Comparison of ENCODE assay signal across 22 mouse cellular contexts in the genomic region with DNA sequence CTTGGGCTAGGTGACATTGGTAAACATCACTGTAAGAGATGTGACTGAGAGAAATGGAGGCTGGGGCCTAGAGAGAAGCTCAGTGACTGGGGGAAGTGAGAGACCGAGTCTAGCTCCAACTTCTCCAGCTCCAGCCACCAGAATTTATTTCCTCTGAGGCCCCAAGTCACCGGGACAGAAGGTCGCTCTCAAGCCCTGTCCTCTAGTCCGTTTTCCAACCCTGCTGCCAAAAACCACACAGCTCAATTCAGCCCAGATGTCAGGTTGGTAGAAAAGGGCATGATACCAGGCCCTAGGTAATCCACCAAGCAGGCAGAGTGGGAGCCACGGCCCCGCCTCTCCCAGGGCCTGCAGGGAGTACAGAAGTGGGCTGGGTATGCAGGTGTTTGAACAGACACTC. TPM values are rescaled to one million over a fixed set of nuclear protein-coding genes. Genes with fewer than 3 reads are reported as not detected.
A peak's percentile ranks its signal among the peaks of the same experiment; 100 is the strongest.
DNase-seq lines count a peak whose midpoint lies in the region; ATAC-seq and TF ChIP-seq lines count a peak whose summit lies in the region.
"Had no signal": no experiment of that assay in that cellular context is flagged by ENCODE, and none has a peak within 500 bp of the region (broad histone marks: within the 10 kb centered on the region; RNA-seq: fewer than 3 reads in every experiment).

No protein-coding gene starts in this region.

- H3K4me3 ChIP-seq in hindbrain, embryonic 13.5 days = no peak overlapping the region
- no peak overlapping the region for H3K4me3 ChIP-seq in hindbrain, embryonic 14.5 days (replicated peaks; ENCODE audit: low read length)
- no peak overlapping the region for H3K4me3 ChIP-seq in liver, embryonic 13.5 days (replicated peaks)
- no peak overlapping the region for H3K4me3 ChIP-seq in liver, postnatal 0 days (ENCODE audit: low read depth, low read length)
- H3K4me3 ChIP-seq: embryonic facial prominence, embryonic 13.5 days; erythroblast, embryonic 14.5 days; forebrain, embryonic 12.5 days; heart, embryonic 15.5 days; hindbrain, embryonic 12.5 days; layer of hippocampus, adult 2 months; limb, embryonic 12.5 days; midbrain, embryonic 12.5 days; neural tube, embryonic 15.5 days had no signal

- no peak for ATAC-seq in hindbrain, embryonic 13.5 days (ENCODE audit: low FRiP score)
- ATAC-seq in hindbrain, embryonic 14.5 days (ENCODE audit: low FRiP score) = no peak
- no peak for ATAC-seq in liver, embryonic 13.5 days (ENCODE audit: low read depth)
- no peak for ATAC-seq in liver, postnatal 0 days
- ATAC-seq: inflammation-experienced regulatory T-cells, adult 6 months had no signal

- no peaks in the 10 kb centered on the region for H3K27me3 ChIP-seq in hindbrain, embryonic 13.5 days
- no peaks in the 10 kb centered on the region for H3K27me3 ChIP-seq in hindbrain, embryonic 14.5 days (ENCODE audit: control insufficient read depth, insufficient read depth, low read length)
- no peaks in the 10 kb centered on the region for H3K27me3 ChIP-seq in liver, embryonic 13.5 days
- no peaks in the 10 kb centered on the region for H3K27me3 ChIP-seq in liver, postnatal 0 days (ENCODE audit: insufficient read depth, low read length)
- H3K27me3 ChIP-seq: embryonic facial prominence, embryonic 13.5 days; forebrain, embryonic 12.5 days; heart, embryonic 15.5 days; hindbrain, embryonic 12.5 days; limb, embryonic 12.5 days; midbrain, embryonic 12.5 days; neural tube, embryonic 15.5 days had no signal

- no peaks in the 10 kb centered on the region; the same call in 1 of the 2 replicates for H3K4me1 ChIP-seq in hindbrain, embryonic 13.5 days (replicated peaks)
- H3K4me1 ChIP-seq in hindbrain, embryonic 14.5 days (replicated peaks; ENCODE audit: control insufficient read depth, insufficient read depth, low read length) = no peaks in the 10 kb centered on the region
- peaks cover 35% of the 10 kb centered on the region for H3K4me1 ChIP-seq in liver, embryonic 13.5 days (replicated peaks)
- H3K4me1 ChIP-seq in liver, postnatal 0 days (ENCODE audit: insufficient read depth) = peaks cover 13% of the 10 kb centered on the region
- H3K4me1 ChIP-seq: forebrain, embryonic 12.5 days; midbrain, embryonic 12.5 days had no signal

- H3K4me2 ChIP-seq in hindbrain, embryonic 13.5 days = no peak overlapping the region
- H3K4me2 ChIP-seq in hindbrain, embryonic 14.5 days (replicated peaks) = no peak overlapping the region
- H3K4me2 ChIP-seq in liver, embryonic 13.5 days = no peak overlapping the region
- no peak overlapping the region for H3K4me2 ChIP-seq in liver, postnatal 0 days (ENCODE audit: low read depth, low read length)
- H3K4me2 ChIP-seq: embryonic facial prominence, embryonic 13.5 days; forebrain, embryonic 12.5 days; heart, embryonic 15.5 days; hindbrain, embryonic 12.5 days; limb, embryonic 12.5 days; lung, embryonic 14.5 days; midbrain, embryonic 12.5 days; neural tube, embryonic 15.5 days had no signal

- peak; percentile 35 for DNase-seq in heart, adult 18-20 months
- DNase-seq in heart, postnatal 4 days = no peak
- DNase-seq in hindbrain, embryonic 14.5 days (ENCODE audit: low spot score) = no peak
- DNase-seq in liver, embryonic 13.5 days = no peak
- DNase-seq in liver, postnatal 0 days = no peak
- DNase-seq in retina, embryonic 14.5 days (ENCODE audit: low spot score) = no peak
- DNase-seq: adrenal gland, adult 8-10 months; embryo, embryonic 11 days; kidney, adult 8-10 months; kidney, postnatal 14 days; lung, embryonic 14.5 days had no signal

- TF ChIP-seq CTCF in liver, postnatal 0 days (IDR thresholded peaks at IDR 0.05; ENCODE audit: low read depth) = no peak

- no peak for TF ChIP-seq EP300 in liver, postnatal 0 days (IDR thresholded peaks at IDR 0.05; ENCODE audit: low read depth)

- H3K27ac ChIP-seq in hindbrain, embryonic 13.5 days = peak overlapping the region; percentile 23; the same call in 1 of the 2 replicates
- no peak overlapping the region for H3K27ac ChIP-seq in hindbrain, embryonic 14.5 days
- peak overlapping the region; percentile 47; the same call in 1 of the 2 replicates for H3K27ac ChIP-seq in liver, embryonic 13.5 days
- H3K27ac ChIP-seq in liver, postnatal 0 days (ENCODE audit: low read depth) = no peak overlapping the region
- H3K27ac ChIP-seq: embryonic facial prominence, embryonic 13.5 days; forebrain, embryonic 12.5 days; heart, embryonic 15.5 days; hindbrain, embryonic 12.5 days; layer of hippocampus, adult 2 months; limb, embryonic 12.5 days; midbrain, embryonic 12.5 days; neural tube, embryonic 15.5 days had no signal

- 84% methylated on average over 6 of the region's 6 CpGs for WGBS in hindbrain, embryonic 13.5 days
- WGBS in hindbrain, embryonic 14.5 days = 83% methylated on average over 6 of the region's 6 CpGs
- WGBS in liver, embryonic 13.5 days (ENCODE audit: insufficient replicate concordance) = 65% methylated on average over 6 of the region's 6 CpGs
- 58% methylated on average over 6 of the region's 6 CpGs for WGBS in liver, postnatal 0 days (ENCODE audit: insufficient replicate concordance)

- peaks cover 28% of the 10 kb centered on the region for H3K36me3 ChIP-seq in hindbrain, embryonic 13.5 days
- H3K36me3 ChIP-seq in hindbrain, embryonic 14.5 days (replicated peaks; ENCODE audit: control insufficient read depth, insufficient read depth) = peaks cover 26% of the 10 kb centered on the region
- H3K36me3 ChIP-seq in liver, embryonic 13.5 days = peaks cover 20% of the 10 kb centered on the region
- peaks cover 12% of the 10 kb centered on the region for H3K36me3 ChIP-seq in liver, postnatal 0 days (replicated peaks; ENCODE audit: insufficient read depth, low read length)
- H3K36me3 ChIP-seq: heart, embryonic 15.5 days had no signal

- H3K9me3 ChIP-seq in hindbrain, embryonic 13.5 days = no peaks in the 10 kb centered on the region
- no peaks in the 10 kb centered on the region for H3K9me3 ChIP-seq in hindbrain, embryonic 14.5 days (ENCODE audit: control insufficient read depth, low read length)
- no peaks in the 10 kb centered on the region for H3K9me3 ChIP-seq in liver, embryonic 13.5 days (replicated peaks)
- H3K9me3 ChIP-seq in liver, postnatal 0 days (ENCODE audit: low read length) = no peaks in the 10 kb centered on the region
- H3K9me3 ChIP-seq: embryonic facial prominence, embryonic 13.5 days; forebrain, embryonic 12.5 days; heart, embryonic 15.5 days; hindbrain, embryonic 12.5 days; limb, embryonic 12.5 days; midbrain, embryonic 12.5 days; neural tube, embryonic 15.5 days had no signal

- H3K9ac ChIP-seq in hindbrain, embryonic 13.5 days = no peak overlapping the region
- no peak overlapping the region for H3K9ac ChIP-seq in hindbrain, embryonic 14.5 days
- H3K9ac ChIP-seq in liver, embryonic 13.5 days = no peak overlapping the region
- no peak overlapping the region for H3K9ac ChIP-seq in liver, postnatal 0 days (replicated peaks)
- H3K9ac ChIP-seq: forebrain, embryonic 12.5 days; heart, embryonic 15.5 days; hindbrain, embryonic 12.5 days; lung, embryonic 14.5 days; midbrain, embryonic 12.5 days had no signal

RNA-seq across cellular contexts. Expression of a gene that starts 29.8 kb away (rescaled TPM):
- 1 to 10 TPM; 7.7 to 9.8 TPM for total RNA-seq in heart, adult 18-20 months (2021)
- total RNA-seq in heart, postnatal 4 days (2021) = 10 to 100 TPM; 21.6 to 22.4 TPM
- polyA plus RNA-seq in hindbrain, embryonic 13.5 days (2015; fragmentation: Nextera tagmentation; extraction: Ambion mirVana) = 2.9 and 4.1 TPM in 2 replicates
- 2.3 and 2.7 TPM in 2 replicates for polyA plus RNA-seq in hindbrain, embryonic 14.5 days (2014; fragmentation: Nextera tagmentation; extraction: Ambion mirVana)
- polyA plus RNA-seq in liver, embryonic 13.5 days (2015; fragmentation: Nextera tagmentation; extraction: Ambion mirVana) = 20.3 and 23.1 TPM in 2 replicates
- 14.8 and 15.4 TPM in 2 replicates for polyA plus RNA-seq in liver, postnatal 0 days (2015; fragmentation: Nextera tagmentation; extraction: Ambion mirVana)

RNA-seq across cellular contexts. Expression of a gene that starts 55.5 kb away (rescaled TPM):
- total RNA-seq in heart, adult 18-20 months (2021) = 10 to 100 TPM; 19.9 to 21.3 TPM
- 10 to 100 TPM; 26.6 to 27.9 TPM for total RNA-seq in heart, postnatal 4 days (2021)
- polyA plus RNA-seq in hindbrain, embryonic 13.5 days (2015; fragmentation: Nextera tagmentation; extraction: Ambion mirVana) = 112 and 115 TPM in 2 replicates
- 83.2 and 93.2 TPM in 2 replicates for polyA plus RNA-seq in hindbrain, embryonic 14.5 days (2014; fragmentation: Nextera tagmentation; extraction: Ambion mirVana)
- 19.0 and 23.3 TPM in 2 replicates for polyA plus RNA-seq in liver, embryonic 13.5 days (2015; fragmentation: Nextera tagmentation; extraction: Ambion mirVana)
- 13.6 and 14.6 TPM in 2 replicates for polyA plus RNA-seq in liver, postnatal 0 days (2015; fragmentation: Nextera tagmentation; extraction: Ambion mirVana)

Comparison
In these comparisons a context has a peak if more than half of its experiments do, and no peak if none do; other contexts are left out.
1. DNase-seq: peak in heart, adult 18-20 months (2 of 2); none in heart, postnatal 4 days (single experiment), hindbrain, embryonic 14.5 days (single experiment), liver, embryonic 13.5 days (single experiment), liver, postnatal 0 days (single experiment) and retina, embryonic 14.5 days (single experiment).
2. H3K27ac ChIP-seq: peak in hindbrain, embryonic 13.5 days (single experiment) and liver, embryonic 13.5 days (single experiment); none in hindbrain, embryonic 14.5 days (single experiment) and liver, postnatal 0 days (single experiment).